Comparison of ENCODE assay signal across 10 mouse cellular contexts in genomic region chr3:82275822-82276203, GRCm38 (mm10).
A peak's percentile ranks its signal among the peaks of the same experiment; 100 is the strongest.
DNase-seq lines count a peak whose midpoint lies in the region; ATAC-seq lines count a peak whose summit lies in the region.
"Had no signal": no experiment of that assay in that cellular context is flagged by ENCODE, and none has a peak within 500 bp of the region (broad histone marks: within the 10 kb centered on the region; RNA-seq: fewer than 3 reads in every experiment).

No protein-coding gene starts in this region.

- no peaks in the 10 kb centered on the region for H3K36me3 ChIP-seq in forebrain, embryonic 13.5 days (ENCODE audit: poor library complexity, severe bottlenecking)
- H3K36me3 ChIP-seq in forebrain, embryonic 10.5 days (replicated peaks) = no peaks in the 10 kb centered on the region
- H3K36me3 ChIP-seq in hindbrain, embryonic 15.5 days = no peaks in the 10 kb centered on the region
- H3K36me3 ChIP-seq in hindbrain, embryonic 10.5 days = no peaks in the 10 kb centered on the region
- no peaks in the 10 kb centered on the region for H3K36me3 ChIP-seq in midbrain, embryonic 16.5 days (ENCODE audit: control insufficient read depth, insufficient read depth, low read length)
- H3K36me3 ChIP-seq in midbrain, embryonic 14.5 days (ENCODE audit: control insufficient read depth, insufficient read depth, low read length) = no peaks in the 10 kb centered on the region
- H3K36me3 ChIP-seq in stomach, embryonic 15.5 days = no peaks in the 10 kb centered on the region

- peaks cover 12% of the 10 kb centered on the region for H3K4me1 ChIP-seq in forebrain, embryonic 13.5 days
- no peaks in the 10 kb centered on the region for H3K4me1 ChIP-seq in forebrain, embryonic 10.5 days
- peaks cover 19% of the 10 kb centered on the region for H3K4me1 ChIP-seq in hindbrain, embryonic 15.5 days (replicated peaks)
- H3K4me1 ChIP-seq in hindbrain, embryonic 10.5 days (replicated peaks) = peaks cover 11% of the 10 kb centered on the region
- H3K4me1 ChIP-seq in midbrain, embryonic 16.5 days (ENCODE audit: control insufficient read depth, insufficient read depth, low read length) = peaks cover 14% of the 10 kb centered on the region
- peaks cover 10% of the 10 kb centered on the region for H3K4me1 ChIP-seq in midbrain, embryonic 14.5 days (ENCODE audit: control insufficient read depth, insufficient read depth, low read length)
- H3K4me1 ChIP-seq in stomach, embryonic 15.5 days = peaks cover 7% of the 10 kb centered on the region; the same call in 1 of the 2 replicates

- no peak overlapping the region for H3K4me3 ChIP-seq in forebrain, embryonic 13.5 days
- H3K4me3 ChIP-seq in forebrain, embryonic 10.5 days = no peak overlapping the region
- no peak overlapping the region for H3K4me3 ChIP-seq in hindbrain, embryonic 15.5 days
- H3K4me3 ChIP-seq in hindbrain, embryonic 10.5 days = no peak overlapping the region
- H3K4me3 ChIP-seq in midbrain, embryonic 16.5 days (ENCODE audit: low read depth, low read length) = no peak overlapping the region
- no peak overlapping the region for H3K4me3 ChIP-seq in midbrain, embryonic 14.5 days (replicated peaks; ENCODE audit: low read depth, low read length)
- no peak overlapping the region for H3K4me3 ChIP-seq in stomach, embryonic 15.5 days (replicated peaks)

- no peak overlapping the region for H3K27ac ChIP-seq in forebrain, embryonic 13.5 days
- H3K27ac ChIP-seq in forebrain, embryonic 10.5 days = no peak overlapping the region
- H3K27ac ChIP-seq in hindbrain, embryonic 15.5 days (replicated peaks) = no peak overlapping the region
- no peak overlapping the region for H3K27ac ChIP-seq in hindbrain, embryonic 10.5 days
- H3K27ac ChIP-seq in midbrain, embryonic 16.5 days (ENCODE audit: low read length) = 0 out of 2 replicates have a peak overlapping the region, but pooled peaks have one; percentile 1
- H3K27ac ChIP-seq in midbrain, embryonic 14.5 days (replicated peaks; ENCODE audit: low read depth, low read length) = no peak overlapping the region
- peak overlapping the region; percentile 23; the same call in 1 of the 2 replicates for H3K27ac ChIP-seq in stomach, embryonic 15.5 days
- H3K27ac ChIP-seq: liver, embryonic 14.5 days had no signal

- ATAC-seq in forebrain, embryonic 13.5 days = peak; percentile 58; the same call in 1 of the 2 replicates
- peak; percentile 66; the same call in 1 of the 2 replicates for ATAC-seq in hindbrain, embryonic 15.5 days (ENCODE audit: low FRiP score, low read depth)
- ATAC-seq in midbrain, embryonic 16.5 days = no peak; the same call in 1 of the 2 replicates
- ATAC-seq in midbrain, embryonic 14.5 days (ENCODE audit: low FRiP score, low TSS enrichment) = no peak
- no peak for ATAC-seq in stomach, embryonic 15.5 days (ENCODE audit: insufficient read depth, low FRiP score, low read depth)

- H3K4me2 ChIP-seq in forebrain, embryonic 13.5 days = no peak overlapping the region
- H3K4me2 ChIP-seq in hindbrain, embryonic 15.5 days = no peak overlapping the region
- no peak overlapping the region for H3K4me2 ChIP-seq in midbrain, embryonic 16.5 days (ENCODE audit: low read length)
- H3K4me2 ChIP-seq in midbrain, embryonic 14.5 days (ENCODE audit: low read length) = no peak overlapping the region
- H3K4me2 ChIP-seq in stomach, embryonic 15.5 days = no peak overlapping the region

- H3K27me3 ChIP-seq in forebrain, embryonic 13.5 days = no peaks in the 10 kb centered on the region
- H3K27me3 ChIP-seq in forebrain, embryonic 10.5 days (ENCODE audit: poor library complexity, severe bottlenecking) = no peaks in the 10 kb centered on the region
- H3K27me3 ChIP-seq in hindbrain, embryonic 15.5 days = no peaks in the 10 kb centered on the region
- H3K27me3 ChIP-seq in hindbrain, embryonic 10.5 days (ENCODE audit: insufficient read depth, poor library complexity, severe bottlenecking) = no peaks in the 10 kb centered on the region
- no peaks in the 10 kb centered on the region for H3K27me3 ChIP-seq in midbrain, embryonic 16.5 days (ENCODE audit: control insufficient read depth, insufficient read depth, low read depth, low read length)
- no peaks in the 10 kb centered on the region for H3K27me3 ChIP-seq in midbrain, embryonic 14.5 days (ENCODE audit: control insufficient read depth, insufficient read depth, low read length)
- no peaks in the 10 kb centered on the region for H3K27me3 ChIP-seq in stomach, embryonic 15.5 days (replicated peaks)

- WGBS in forebrain, embryonic 13.5 days = 57% methylated on average over 4 of the region's 4 CpGs
- WGBS in forebrain, embryonic 10.5 days = 86% methylated on average over 4 of the region's 4 CpGs
- WGBS in hindbrain, embryonic 15.5 days = 50% methylated on average over 4 of the region's 4 CpGs
- 82% methylated on average over 4 of the region's 4 CpGs for WGBS in hindbrain, embryonic 10.5 days
- WGBS in midbrain, embryonic 16.5 days = 68% methylated on average over 4 of the region's 4 CpGs
- WGBS in midbrain, embryonic 14.5 days = 78% methylated on average over 4 of the region's 4 CpGs
- 52% methylated on average over 4 of the region's 4 CpGs for WGBS in stomach, embryonic 15.5 days

- H3K9me3 ChIP-seq in forebrain, embryonic 13.5 days (replicated peaks) = no peaks in the 10 kb centered on the region
- H3K9me3 ChIP-seq in forebrain, embryonic 10.5 days = no peaks in the 10 kb centered on the region
- H3K9me3 ChIP-seq in hindbrain, embryonic 15.5 days = no peaks in the 10 kb centered on the region
- no peaks in the 10 kb centered on the region for H3K9me3 ChIP-seq in hindbrain, embryonic 10.5 days
- no peaks in the 10 kb centered on the region for H3K9me3 ChIP-seq in midbrain, embryonic 16.5 days (replicated peaks; ENCODE audit: control insufficient read depth, low read length, poor library complexity, severe bottlenecking)
- H3K9me3 ChIP-seq in midbrain, embryonic 14.5 days (ENCODE audit: control insufficient read depth, low read length) = no peaks in the 10 kb centered on the region
- no peaks in the 10 kb centered on the region for H3K9me3 ChIP-seq in stomach, embryonic 15.5 days

- DNase-seq in forebrain, embryonic 10.5 days (ENCODE audit: extremely low spot score, low spot score) = no peak
- no peak for DNase-seq in hindbrain, embryonic 10.5 days (ENCODE audit: low spot score)
- DNase-seq in midbrain, embryonic 14.5 days = no peak
- no peak for DNase-seq in adrenal gland, postnatal 10 days
- DNase-seq: thymus, postnatal 4 days had no signal

- H3K9ac ChIP-seq in forebrain, embryonic 13.5 days = no peak overlapping the region
- H3K9ac ChIP-seq in hindbrain, embryonic 15.5 days = no peak overlapping the region
- no peak overlapping the region for H3K9ac ChIP-seq in midbrain, embryonic 16.5 days (ENCODE audit: low read depth, low read length)
- no peak overlapping the region for H3K9ac ChIP-seq in midbrain, embryonic 14.5 days (replicated peaks; ENCODE audit: low read length)
- H3K9ac ChIP-seq in stomach, embryonic 15.5 days = no peak overlapping the region
- H3K9ac ChIP-seq: liver, embryonic 14.5 days had no signal

Comparison
In these comparisons a context has a peak if more than half of its experiments do, and no peak if none do; other contexts are left out.
1. H3K27ac ChIP-seq: peak in midbrain, embryonic 16.5 days (single experiment) and stomach, embryonic 15.5 days (single experiment); none in forebrain, embryonic 13.5 days (single experiment), forebrain, embryonic 10.5 days (single experiment), hindbrain, embryonic 15.5 days (single experiment), hindbrain, embryonic 10.5 days (single experiment) and midbrain, embryonic 14.5 days (single experiment).
2. ATAC-seq: peak in forebrain, embryonic 13.5 days (single experiment) and hindbrain, embryonic 15.5 days (single experiment); none in midbrain, embryonic 16.5 days (single experiment), midbrain, embryonic 14.5 days (single experiment) and stomach, embryonic 15.5 days (single experiment).